Mouse (Mus musculus) megakaryocyte, embryonic 14.5 days (primary cell): ENCODE data around the gene Col1a1.
A peak's percentile ranks its signal among the peaks of the same experiment; 100 is the strongest.

Source experiments
- FLI1 ChIP-seq: IDR thresholded peaks from 2 replicates; pipeline ENCODE4 v1.6.1; 2012; ENCODE audit warnings: low read length, inconsistent platforms, mixed read lengths
- GATA1 ChIP-seq: IDR thresholded peaks from 3 replicates; pipeline ENCODE4 v1.6.1; 2012; ENCODE audit warnings: mixed read lengths, low read length, inconsistent platforms, borderline replicate concordance

- TF ChIP-seq GATA1 (0 out of 3 replicates have a peak, but pooled peaks have one; percentile 14), FLI1 (no peak)
Measured at GRCm38 (mm10) chr11:94997596-94997995, 61.6 kb downstream of the Col1a1 start.
